Mouse (Mus musculus) adipose tissue, adult 10 weeks (tissue): Measurements from ENCODE around the gene Car10. TPM values are rescaled to one million over a fixed set of nuclear protein-coding genes. Genes with fewer than 3 reads are reported as not detected.

Experiments used
- polyA plus RNA-seq: library from polyadenylated mRNA; stranded (reverse); fragments of 350-450 nt; fragmentation: Illumina TruSeq; extraction: RNeasy Lipid Tissue Mini Kit (QIAGEN cat#74804); gene quantifications from one replicate; pipeline ENCODE4 v1.2.3, GENCODE M21; 2014; ENCODE audit warnings: low read depth, low replicate concordance

Gene Car10
- not detected for polyA plus RNA-seq

GRCm38 (mm10) chr11:93097941-93098828 is at the start of gene Car10:
Gene Car10, plus strand, starts transcription at chr11:93098028.

